Mouse (Mus musculus): ENCODE data around the gene Cd3g. TPM values are rescaled to one million over a fixed set of nuclear protein-coding genes. Genes with fewer than 3 reads are reported as not detected.
A peak's percentile ranks its signal among the peaks of the same experiment; 100 is the strongest.

The Cd3g gene
- not detected in 2 replicates for total RNA-seq (2014; rRNA removed)
- not detected in 2 replicates for polyA plus RNA-seq (2015; fragmentation: Nextera tagmentation; extraction: Ambion mirVana)

GRCm38 (mm10) chr9:44980242-44980641, at the start of gene Cd3g:
TSS of gene Cd3g (minus strand) at chr9:44980431.
- no peaks in the 10 kb centered on the region for H3K9me3 ChIP-seq (ENCODE audit: low read length)
- H3K36me3 ChIP-seq (ENCODE audit: insufficient read depth, low read length), result no peaks in the 10 kb centered on the region
- no peaks in the 10 kb centered on the region for H3K4me1 ChIP-seq (ENCODE audit: insufficient read depth, low read length)
- no peaks in the 10 kb centered on the region for H3K27me3 ChIP-seq (ENCODE audit: insufficient read depth, low read length)
- no peak within 1 kb of the TSS for H3K4me2 ChIP-seq (ENCODE audit: low read depth, low read length)
- no peak for TF ChIP-seq CTCF (IDR thresholded peaks at IDR 0.05; ENCODE audit: low read depth)
- ATAC-seq (no peak), DNase-seq (ENCODE audit: low spot score) (no peak)
- no peak within 1 kb of the TSS for H3K9ac ChIP-seq (replicated peaks; ENCODE audit: low read length)
- H3K27ac ChIP-seq, result no peak within 1 kb of the TSS
- no peak within 1 kb of the TSS for H3K4me3 ChIP-seq (ENCODE audit: low read length)
- WGBS, result 66% methylated on average over 3 of the region's 3 CpGs

DNA sequence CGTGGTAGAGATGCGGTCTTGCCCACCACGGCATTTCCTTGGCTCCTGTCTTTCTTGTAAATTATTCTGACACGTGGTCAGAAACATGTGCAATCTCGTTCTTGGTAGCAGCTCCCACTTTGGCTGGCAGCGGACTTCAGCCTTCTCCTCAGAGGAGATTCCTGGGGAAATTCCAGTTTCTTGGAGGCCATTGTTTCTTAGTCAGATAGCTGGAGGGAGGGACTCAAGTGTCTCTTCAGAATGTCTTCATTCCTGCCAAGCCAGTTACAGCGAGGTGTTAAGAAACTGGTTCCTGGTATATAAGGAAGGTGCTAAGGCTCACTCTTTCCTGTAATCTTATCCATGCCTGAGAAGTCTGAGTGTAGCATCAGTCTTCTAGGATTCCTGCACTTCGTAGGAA, 47.1 kb upstream of the Cd3g start:
- Histone ChIP-seq H3K36me3 (ENCODE audit: insufficient read depth, low read length) (no peaks in the 10 kb centered on the region), H3K4me1 (ENCODE audit: insufficient read depth, low read length) (no peaks in the 10 kb centered on the region), H3K4me3 (ENCODE audit: low read length) (no peak overlapping the region), H3K9me3 (ENCODE audit: low read length) (no peaks in the 10 kb centered on the region), H3K27ac (no peak overlapping the region), H3K27me3 (ENCODE audit: insufficient read depth, low read length) (no peaks in the 10 kb centered on the region), H3K4me2 (ENCODE audit: low read depth, low read length) (no peak overlapping the region), H3K9ac (replicated peaks; ENCODE audit: low read length) (no peak overlapping the region)
- no peak for TF ChIP-seq CTCF (IDR thresholded peaks at IDR 0.05; ENCODE audit: low read depth)
- ATAC-seq (no peak), DNase-seq (ENCODE audit: low spot score) (no peak)
- 70% methylated on average over 8 of the region's 8 CpGs for WGBS

GRCm38 (mm10) chr9:45024187-45024586, 44.0 kb upstream of the Cd3g start:
- Histone ChIP-seq H3K9ac (replicated peaks; ENCODE audit: low read length) (no peak overlapping the region), H3K36me3 (ENCODE audit: insufficient read depth, low read length) (no peaks in the 10 kb centered on the region), H3K4me2 (ENCODE audit: low read depth, low read length) (no peak overlapping the region), H3K4me1 (ENCODE audit: insufficient read depth, low read length) (no peaks in the 10 kb centered on the region), H3K4me3 (ENCODE audit: low read length) (no peak overlapping the region), H3K9me3 (ENCODE audit: low read length) (no peaks in the 10 kb centered on the region), H3K27ac (no peak overlapping the region), H3K27me3 (ENCODE audit: insufficient read depth, low read length) (no peaks in the 10 kb centered on the region)
- no peak for ATAC-seq
- WGBS, result 81% methylated on average over 2 of the region's 2 CpGs
- TF ChIP-seq CTCF (IDR thresholded peaks at IDR 0.05; ENCODE audit: low read depth), result no peak
- no peak for DNase-seq (ENCODE audit: low spot score)

GRCm38 (mm10) chr9:45023638-45024037, 43.4 kb upstream of the Cd3g start:
- DNase-seq (ENCODE audit: low spot score) (no peak), ATAC-seq (no peak)
- H3K36me3 ChIP-seq (ENCODE audit: insufficient read depth, low read length), result no peaks in the 10 kb centered on the region
- no peaks in the 10 kb centered on the region for H3K27me3 ChIP-seq (ENCODE audit: insufficient read depth, low read length)
- no peak overlapping the region for H3K9ac ChIP-seq (replicated peaks; ENCODE audit: low read length)
- H3K9me3 ChIP-seq (ENCODE audit: low read length), result no peaks in the 10 kb centered on the region
- H3K27ac ChIP-seq, result no peak overlapping the region
- 60% methylated on average over 3 of the region's 3 CpGs for WGBS
- H3K4me2 ChIP-seq (ENCODE audit: low read depth, low read length), result no peak overlapping the region
- TF ChIP-seq CTCF (IDR thresholded peaks at IDR 0.05; ENCODE audit: low read depth), result no peak
- no peaks in the 10 kb centered on the region for H3K4me1 ChIP-seq (ENCODE audit: insufficient read depth, low read length)
- no peak overlapping the region for H3K4me3 ChIP-seq (ENCODE audit: low read length)

DNA sequence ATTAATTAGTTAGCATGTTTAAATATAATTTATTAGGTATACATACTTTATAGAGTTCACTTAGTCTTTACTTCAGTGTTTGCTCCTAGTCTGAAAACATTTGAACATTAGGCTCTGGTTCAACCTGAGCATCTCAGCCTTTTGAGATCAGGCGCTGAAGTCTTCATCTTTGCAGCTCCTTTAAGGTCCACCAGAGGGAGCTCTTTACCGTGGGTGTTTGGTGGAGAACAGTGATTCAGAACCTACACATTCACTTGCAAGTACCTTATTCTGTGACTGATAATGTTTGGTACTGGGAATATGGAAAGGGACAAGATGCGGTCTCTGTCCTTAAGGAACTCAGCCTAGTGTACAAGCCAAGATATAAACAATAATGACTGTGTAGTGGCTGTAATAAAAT, 42.6 kb upstream of the Cd3g start:
- TF ChIP-seq CTCF (IDR thresholded peaks at IDR 0.05; ENCODE audit: low read depth), result peak; percentile 89
- no peaks in the 10 kb centered on the region for H3K9me3 ChIP-seq (ENCODE audit: low read length)
- no peaks in the 10 kb centered on the region for H3K36me3 ChIP-seq (ENCODE audit: insufficient read depth, low read length)
- H3K9ac ChIP-seq (replicated peaks; ENCODE audit: low read length), result no peak overlapping the region
- no peak overlapping the region for H3K4me3 ChIP-seq (ENCODE audit: low read length)
- 11% methylated on average over 3 of the region's 3 CpGs for WGBS
- DNase-seq (ENCODE audit: low spot score) (peak; percentile 82), ATAC-seq (no peak)
- no peaks in the 10 kb centered on the region for H3K27me3 ChIP-seq (ENCODE audit: insufficient read depth, low read length)
- H3K4me2 ChIP-seq (ENCODE audit: low read depth, low read length), result no peak overlapping the region
- H3K4me1 ChIP-seq (ENCODE audit: insufficient read depth, low read length), result no peaks in the 10 kb centered on the region
- H3K27ac ChIP-seq, result no peak overlapping the region

- DNase-seq (ENCODE audit: low spot score) (no peak), ATAC-seq (no peak)
- no peak for TF ChIP-seq CTCF (IDR thresholded peaks at IDR 0.05; ENCODE audit: low read depth)
- 82% methylated on average over 11 of the region's 11 CpGs for WGBS
- Histone ChIP-seq H3K27ac (no peak overlapping the region), H3K9ac (replicated peaks; ENCODE audit: low read length) (no peak overlapping the region), H3K4me1 (ENCODE audit: insufficient read depth, low read length) (no peaks in the 10 kb centered on the region), H3K27me3 (ENCODE audit: insufficient read depth, low read length) (no peaks in the 10 kb centered on the region), H3K36me3 (ENCODE audit: insufficient read depth, low read length) (no peaks in the 10 kb centered on the region), H3K4me2 (ENCODE audit: low read depth, low read length) (no peak overlapping the region), H3K9me3 (ENCODE audit: low read length) (no peaks in the 10 kb centered on the region), H3K4me3 (ENCODE audit: low read length) (no peak overlapping the region)
Observed at GRCm38 (mm10) chr9:45018031-45018430, 37.8 kb upstream of the Cd3g start.

- H3K4me2 ChIP-seq (ENCODE audit: low read depth, low read length), result no peak overlapping the region
- 63% methylated on average over 3 of the region's 3 CpGs for WGBS
- H3K9ac ChIP-seq (replicated peaks; ENCODE audit: low read length), result no peak overlapping the region
- ATAC-seq (no peak), DNase-seq (ENCODE audit: low spot score) (no peak)
- no peaks in the 10 kb centered on the region for H3K4me1 ChIP-seq (ENCODE audit: insufficient read depth, low read length)
- H3K9me3 ChIP-seq (ENCODE audit: low read length), result no peaks in the 10 kb centered on the region
- no peaks in the 10 kb centered on the region for H3K27me3 ChIP-seq (ENCODE audit: insufficient read depth, low read length)
- no peak for TF ChIP-seq CTCF (IDR thresholded peaks at IDR 0.05; ENCODE audit: low read depth)
- no peak overlapping the region for H3K4me3 ChIP-seq (ENCODE audit: low read length)
- no peak overlapping the region for H3K27ac ChIP-seq
- no peaks in the 10 kb centered on the region for H3K36me3 ChIP-seq (ENCODE audit: insufficient read depth, low read length)
Observed at GRCm38 (mm10) chr9:45015841-45016240, 35.6 kb upstream of the Cd3g start.

Data from hindbrain, postnatal 0 days (tissue).